Mouse (Mus musculus) lung, embryonic 14.5 days (tissue): Measurements from ENCODE around the gene Siae. TPM values are rescaled to one million over a fixed set of nuclear protein-coding genes. Genes with fewer than 3 reads are reported as not detected.

ENCODE experiments used
- ATAC-seq: fragments of 200-750 bp; cut with Nextera tagmentation; 2 replicates; pipeline ENCODE4 v1.8.0; 2017; ENCODE audit warnings: mild to moderate bottlenecking, moderate TSS enrichment, moderate library complexity; ENCODE audit not compliant: insufficient read depth
- DNase-seq: peaks from one replicate; pipeline ENCODE4 v3.0.0-alpha.2; 2015
- H3K27ac ChIP-seq: fragments of 300-500 bp; sonication (generic); 2 replicates; pipeline ENCODE4 v1.5.1; 2014; ENCODE audit warnings: low read depth, mild to moderate bottlenecking, moderate library complexity
- H3K27me3 ChIP-seq: fragments of 300-500 bp; sonication (generic); 2 replicates; pipeline ENCODE4 v1.6.1; 2014; ENCODE audit warnings: low read length, control low read depth; ENCODE audit not compliant: insufficient read depth
- H3K36me3 ChIP-seq: fragments of 300-500 bp; sonication (generic); 2 replicates; pipeline ENCODE4 v1.6.1; 2014; ENCODE audit warnings: control low read depth; ENCODE audit not compliant: insufficient read depth
- H3K4me1 ChIP-seq: fragments of 300-500 bp; sonication (generic); 2 replicates; pipeline ENCODE4 v1.6.1; 2014; ENCODE audit warnings: antibody characterized with exemption, control low read depth; ENCODE audit not compliant: insufficient read depth
- H3K4me2 ChIP-seq: fragments of 300-500 bp; sonication (generic); 2 replicates; pipeline ENCODE4 v1.6.1; 2014; ENCODE audit warnings: mild to moderate bottlenecking
- H3K4me3 ChIP-seq: fragments of 300-500 bp; sonication (generic); 2 replicates; pipeline ENCODE4 v1.5.1; 2014; ENCODE audit warnings: low read depth, low read length
- H3K9ac ChIP-seq: fragments of 300-500 bp; sonication (generic); 2 replicates; pipeline ENCODE4 v1.6.1; 2014
- H3K9me3 ChIP-seq: fragments of 300-500 bp; sonication (generic); 2 replicates; pipeline ENCODE4 v1.6.1; 2016; ENCODE audit warnings: low read depth, low read length, control low read depth
- CTCF ChIP-seq: IDR thresholded peaks from 2 replicates; pipeline ENCODE4 v1.5.1; 2016; ENCODE audit warnings: antibody characterized with exemption, low read depth
- WGBS: fragments of 180-500 bp; shearing (Covaris S2); extraction: QIAGEN DNeasy Blood & Tissue Kit; methylation state at CpG from one replicate; pipeline ENCODE4 v1.1.7; 2014; 5-methylcytosine and 5-hydroxymethylcytosine counted together
- polyA plus RNA-seq: library from polyadenylated mRNA; unstranded; fragments of >200 nt; fragmentation: Nextera tagmentation; extraction: Ambion mirVana; gene quantifications from 2 replicates; pipeline ENCODE4 v1.2.1, GENCODE M21; 2014

The Siae gene
- polyA plus RNA-seq, 1 experiment from 2014 or later, result 12.2 TPM

DNA sequence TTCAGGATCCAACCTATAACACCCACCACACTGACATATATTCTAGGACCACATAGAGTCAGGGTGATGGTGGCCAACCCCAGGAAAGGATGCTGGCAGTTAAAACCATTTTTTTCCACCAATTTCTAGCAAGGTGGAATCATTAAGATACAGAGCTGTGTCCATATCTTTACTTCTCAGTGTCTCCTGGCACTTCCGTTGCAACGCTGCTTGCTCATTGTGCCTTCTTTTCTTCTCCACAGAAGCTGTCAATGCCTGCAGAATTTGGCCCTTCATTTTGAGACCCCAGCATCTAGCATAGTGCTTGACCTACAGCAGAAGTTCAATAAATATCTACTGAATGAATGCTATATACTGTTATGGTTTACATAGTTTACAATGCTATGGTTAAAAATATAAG lies 11.5 kb downstream of the Siae start:
- Histone ChIP-seq H3K4me2 (no peak overlapping the region), H3K9me3 (no peaks in the 10 kb centered on the region), H3K4me3 (no peak overlapping the region), H3K4me1 (no peaks in the 10 kb centered on the region), H3K27ac (no peak overlapping the region), H3K9ac (no peak overlapping the region), H3K27me3 (no peaks in the 10 kb centered on the region), H3K36me3 (no peaks in the 10 kb centered on the region)
- TF ChIP-seq CTCF, result no peak
- ATAC-seq (no peak), DNase-seq (no peak)
- 90% methylated on average over 2 of the region's 2 CpGs for WGBS

DNA sequence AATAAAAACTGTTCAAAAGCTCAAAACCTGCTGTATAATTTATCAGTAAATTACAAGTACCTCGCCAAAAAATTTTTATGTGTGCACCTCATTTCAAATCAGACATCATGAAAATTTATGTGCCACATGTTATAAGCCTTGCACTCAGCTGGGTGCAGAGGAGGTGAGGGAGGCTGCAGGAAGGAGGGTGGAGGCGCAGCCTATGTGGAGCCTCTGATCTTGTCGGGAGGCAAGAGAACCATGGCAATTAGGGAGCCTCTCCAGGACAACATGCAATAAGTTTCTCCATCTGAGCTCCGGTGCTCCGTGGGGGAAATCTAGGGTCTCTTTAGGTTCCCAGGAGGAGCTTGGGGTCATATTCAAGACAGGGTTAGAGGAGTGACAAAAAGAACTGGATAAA lies 12.0 kb downstream of the Siae start:
- Histone ChIP-seq H3K4me2 (peak overlapping the region; percentile 47; the same call in 1 of the 2 replicates), H3K4me3 (no peak overlapping the region), H3K27ac (no peak overlapping the region), H3K9ac (no peak overlapping the region), H3K9me3 (no peaks in the 10 kb centered on the region), H3K27me3 (no peaks in the 10 kb centered on the region), H3K36me3 (no peaks in the 10 kb centered on the region), H3K4me1 (no peaks in the 10 kb centered on the region)
- ATAC-seq (peak; percentile 42; the same call in 1 of the 2 replicates), DNase-seq (no peak)
- no peak for TF ChIP-seq CTCF
- WGBS, result 44% methylated on average over 5 of the region's 5 CpGs

DNA sequence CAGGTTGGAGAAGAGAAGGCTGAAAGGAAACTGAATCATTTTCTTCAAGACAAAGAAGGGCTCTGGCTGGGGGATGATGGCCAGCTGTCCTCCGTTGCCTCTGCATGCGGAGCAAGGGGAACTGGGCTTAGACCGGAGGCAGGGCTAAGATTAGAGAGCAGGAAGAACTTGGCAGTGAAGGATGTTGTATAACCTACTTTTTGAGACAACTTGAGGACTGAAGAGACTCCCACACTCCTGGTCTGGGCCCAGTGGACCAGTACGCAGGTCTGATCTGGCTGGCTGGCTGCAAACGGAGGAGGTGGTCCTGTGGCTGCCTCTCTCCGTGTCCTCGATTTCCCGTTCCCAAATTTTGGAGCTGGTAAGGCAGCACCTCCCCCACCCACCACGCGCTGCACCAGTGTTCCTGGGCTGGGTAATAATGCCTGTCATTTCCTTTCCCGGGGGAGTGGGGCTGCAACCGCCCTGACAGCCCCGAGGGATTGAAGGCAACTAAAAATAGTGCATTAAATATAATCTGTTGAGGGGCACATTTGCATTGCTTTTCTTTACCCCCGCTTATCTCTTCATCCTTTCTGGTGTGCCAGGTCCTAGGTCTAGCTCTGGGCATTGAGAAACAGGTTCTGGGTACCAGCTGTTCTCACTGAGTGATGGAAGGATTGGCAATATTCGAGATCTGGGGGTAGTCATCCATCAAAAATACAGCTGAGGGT lies 12.6 kb downstream of the Siae start:
- Histone ChIP-seq H3K4me1 (no peaks in the 10 kb centered on the region), H3K9ac (no peak overlapping the region), H3K9me3 (no peaks in the 10 kb centered on the region), H3K4me3 (no peak overlapping the region), H3K27ac (no peak overlapping the region), H3K4me2 (peak overlapping the region; percentile 47), H3K36me3 (no peaks in the 10 kb centered on the region), H3K27me3 (no peaks in the 10 kb centered on the region)
- WGBS, result 26% methylated on average over 15 of the region's 15 CpGs
- peak; percentile 48 for DNase-seq
- no peak for TF ChIP-seq CTCF
- peak; percentile 66; the same call in 1 of the 2 replicates for ATAC-seq

DNA sequence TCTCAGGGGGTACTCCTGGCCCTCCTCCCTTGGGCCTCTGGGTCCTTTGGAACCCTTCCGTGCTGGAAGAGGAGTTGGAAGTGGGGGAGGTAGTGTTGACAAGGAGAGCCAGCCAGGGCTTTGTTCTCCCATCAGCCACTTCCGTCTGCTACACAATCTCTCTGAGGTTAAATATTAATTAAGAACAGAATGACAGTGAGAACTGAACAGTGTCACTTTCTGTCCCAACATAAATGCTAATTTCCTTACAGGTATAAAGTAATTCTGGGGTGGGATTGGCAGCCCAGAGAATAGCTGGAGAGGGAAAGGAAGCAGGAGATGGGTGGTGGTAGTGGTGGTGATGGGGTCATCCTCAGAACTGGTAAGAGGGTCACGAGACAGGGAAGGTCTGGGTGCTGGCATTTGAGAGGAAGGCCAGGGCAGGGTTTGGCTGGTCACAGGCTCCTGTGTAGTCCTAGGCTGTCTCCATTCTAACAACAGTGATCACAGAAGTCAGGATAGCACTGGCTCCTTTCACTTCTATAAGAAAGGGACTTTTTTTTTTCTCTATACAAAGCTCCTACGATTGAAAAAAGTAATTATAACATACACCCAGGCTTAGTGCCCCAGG lies 13.2 kb downstream of the Siae start:
- no peak overlapping the region for H3K4me3 ChIP-seq
- H3K9ac ChIP-seq, result no peak overlapping the region
- DNase-seq (no peak), ATAC-seq (peak; percentile 36; the same call in 1 of the 2 replicates)
- no peak overlapping the region for H3K27ac ChIP-seq
- H3K4me1 ChIP-seq, result no peaks in the 10 kb centered on the region
- H3K27me3 ChIP-seq, result no peaks in the 10 kb centered on the region
- H3K9me3 ChIP-seq, result no peaks in the 10 kb centered on the region
- TF ChIP-seq CTCF, result no peak
- H3K4me2 ChIP-seq, result peak overlapping the region; percentile 47
- 35% methylated on average over 4 of the region's 4 CpGs for WGBS
- no peaks in the 10 kb centered on the region for H3K36me3 ChIP-seq

DNA sequence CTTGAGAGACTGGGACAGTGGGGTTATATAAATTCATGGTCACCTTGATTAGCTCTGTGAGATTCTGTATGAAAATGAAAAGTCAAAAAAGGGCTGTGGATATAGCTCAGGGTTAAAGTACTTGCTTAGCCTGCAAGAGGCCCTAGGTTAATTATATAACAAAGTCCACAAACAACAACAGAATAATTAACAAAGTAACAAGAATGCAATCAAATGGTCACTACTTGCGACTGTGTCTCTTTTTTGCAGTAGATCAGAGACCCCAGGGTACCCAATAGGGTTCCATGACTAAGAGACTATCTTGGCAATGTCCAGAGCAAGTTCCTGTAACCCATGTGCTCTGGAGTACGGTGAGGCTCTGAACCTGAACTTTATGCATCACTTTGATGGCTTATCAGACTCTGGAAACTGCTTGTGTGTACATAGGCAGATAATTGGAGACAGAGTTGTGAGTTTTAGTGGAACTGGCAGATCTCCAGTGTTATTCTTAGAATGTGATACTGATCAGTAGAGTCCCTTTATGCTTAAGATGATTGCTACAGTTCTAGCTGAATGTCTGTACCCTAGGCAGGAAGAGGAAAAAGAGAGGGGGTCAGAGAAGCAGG lies 13.8 kb downstream of the Siae start:
- DNase-seq (no peak), ATAC-seq (no peak)
- 56% methylated on average over 2 of the region's 2 CpGs for WGBS
- Histone ChIP-seq H3K27ac (no peak overlapping the region), H3K36me3 (no peaks in the 10 kb centered on the region), H3K9me3 (no peaks in the 10 kb centered on the region), H3K9ac (no peak overlapping the region), H3K4me1 (no peaks in the 10 kb centered on the region), H3K27me3 (no peaks in the 10 kb centered on the region), H3K4me2 (no peak overlapping the region), H3K4me3 (no peak overlapping the region)
- no peak for TF ChIP-seq CTCF

DNA sequence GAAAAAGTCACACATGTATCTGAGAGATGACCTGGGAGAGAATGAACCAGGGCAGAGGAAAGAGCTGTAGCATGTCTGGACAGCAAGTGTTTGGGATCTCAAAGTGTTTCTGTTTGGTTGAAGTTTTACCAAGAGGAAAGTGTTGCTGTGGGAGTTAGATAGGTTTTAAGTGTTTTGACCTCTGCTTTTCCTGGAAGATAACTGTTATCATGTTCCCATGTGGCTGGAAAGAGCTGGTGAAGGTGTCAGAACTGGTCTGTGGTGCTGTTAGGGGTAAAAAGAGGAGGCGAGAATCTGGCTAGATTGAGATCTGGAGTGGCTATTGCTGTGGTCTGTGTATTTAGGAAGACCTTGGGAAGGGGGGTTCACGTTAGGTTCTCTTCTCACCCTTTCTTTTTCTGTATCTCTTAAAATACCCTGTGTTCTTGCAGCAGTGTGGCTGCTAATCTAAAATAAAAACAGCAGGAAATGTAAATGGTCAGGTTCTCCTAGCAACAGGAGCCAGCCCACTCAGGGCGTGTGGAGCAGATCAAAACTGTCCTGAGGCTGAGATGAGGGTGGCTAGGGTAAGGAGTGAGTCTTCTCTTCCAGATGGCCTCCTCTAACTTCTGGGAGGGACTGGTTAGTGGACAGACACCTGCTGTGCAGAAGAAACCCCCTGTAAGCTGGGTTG lies 16.8 kb downstream of the Siae start:
- no peak for ATAC-seq
- Histone ChIP-seq H3K9me3 (no peaks in the 10 kb centered on the region), H3K4me3 (no peak overlapping the region), H3K4me1 (no peaks in the 10 kb centered on the region), H3K27ac (no peak overlapping the region), H3K9ac (no peak overlapping the region), H3K4me2 (no peak overlapping the region), H3K36me3 (no peaks in the 10 kb centered on the region), H3K27me3 (no peaks in the 10 kb centered on the region)
- 36% methylated on average over 3 of the region's 3 CpGs for WGBS
- TF ChIP-seq CTCF, result no peak
- DNase-seq, result no peak
